Mouse (Mus musculus) lung, embryonic 14.5 days (tissue): ENCODE results near the gene Ddx47. TPM values are rescaled to one million over a fixed set of nuclear protein-coding genes. Genes with fewer than 3 reads are reported as not detected.
A peak's percentile ranks its signal among the peaks of the same experiment; 100 is the strongest.

Experiments used
- ATAC-seq: fragments of 200-750 bp; cut with Nextera tagmentation; 2 replicates; pipeline ENCODE4 v1.8.0; 2017; ENCODE audit warnings: mild to moderate bottlenecking, moderate TSS enrichment, moderate library complexity; ENCODE audit not compliant: insufficient read depth
- DNase-seq: peaks from one replicate; pipeline ENCODE4 v3.0.0-alpha.2; 2015
- H3K27ac ChIP-seq: fragments of 300-500 bp; sonication (generic); 2 replicates; pipeline ENCODE4 v1.5.1; 2014; ENCODE audit warnings: low read depth, mild to moderate bottlenecking, moderate library complexity
- H3K27me3 ChIP-seq: fragments of 300-500 bp; sonication (generic); 2 replicates; pipeline ENCODE4 v1.6.1; 2014; ENCODE audit warnings: low read length, control low read depth; ENCODE audit not compliant: insufficient read depth
- H3K36me3 ChIP-seq: fragments of 300-500 bp; sonication (generic); 2 replicates; pipeline ENCODE4 v1.6.1; 2014; ENCODE audit warnings: control low read depth; ENCODE audit not compliant: insufficient read depth
- H3K4me1 ChIP-seq: fragments of 300-500 bp; sonication (generic); 2 replicates; pipeline ENCODE4 v1.6.1; 2014; ENCODE audit warnings: antibody characterized with exemption, control low read depth; ENCODE audit not compliant: insufficient read depth
- H3K4me2 ChIP-seq: fragments of 300-500 bp; sonication (generic); 2 replicates; pipeline ENCODE4 v1.6.1; 2014; ENCODE audit warnings: mild to moderate bottlenecking
- H3K4me3 ChIP-seq: fragments of 300-500 bp; sonication (generic); 2 replicates; pipeline ENCODE4 v1.5.1; 2014; ENCODE audit warnings: low read depth, low read length
- H3K9ac ChIP-seq: fragments of 300-500 bp; sonication (generic); 2 replicates; pipeline ENCODE4 v1.6.1; 2014
- H3K9me3 ChIP-seq: fragments of 300-500 bp; sonication (generic); 2 replicates; pipeline ENCODE4 v1.6.1; 2016; ENCODE audit warnings: low read depth, low read length, control low read depth
- CTCF ChIP-seq: IDR thresholded peaks from 2 replicates; pipeline ENCODE4 v1.5.1; 2016; ENCODE audit warnings: antibody characterized with exemption, low read depth
- WGBS: fragments of 180-500 bp; shearing (Covaris S2); extraction: QIAGEN DNeasy Blood & Tissue Kit; methylation state at CpG from one replicate; pipeline ENCODE4 v1.1.7; 2014; 5-methylcytosine and 5-hydroxymethylcytosine counted together
- polyA plus RNA-seq: library from polyadenylated mRNA; unstranded; fragments of >200 nt; fragmentation: Nextera tagmentation; extraction: Ambion mirVana; gene quantifications from 2 replicates; pipeline ENCODE4 v1.2.1, GENCODE M21; 2014

The Ddx47 gene
- polyA plus RNA-seq, 1 experiment from 2014 or later: 119 TPM

DNA sequence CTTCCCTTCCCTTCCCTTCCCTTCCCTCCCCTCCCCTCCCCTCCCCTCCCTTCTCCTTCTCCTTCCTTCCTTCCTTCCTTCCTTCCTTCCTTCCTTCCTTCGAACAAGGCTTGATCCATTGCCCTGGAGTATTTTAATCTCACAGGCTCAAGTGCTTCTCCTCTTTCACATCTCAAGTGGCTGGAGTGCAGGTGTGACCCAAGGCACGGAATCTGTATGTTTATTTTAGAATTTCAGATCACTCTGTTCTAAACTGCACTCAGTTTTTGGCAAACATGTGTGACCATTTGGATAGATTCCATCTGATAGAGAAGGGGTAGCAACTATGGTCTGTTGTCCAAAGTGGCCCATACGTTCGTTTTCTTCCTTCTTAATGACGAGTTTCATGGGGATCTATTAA is 56.8 kb downstream of the Ddx47 start:
- no peak for ATAC-seq
- Histone ChIP-seq H3K9me3 (no peaks in the 10 kb centered on the region), H3K4me1 (peaks cover 4% of the 10 kb centered on the region; the same call in 1 of the 2 replicates), H3K4me2 (no peak overlapping the region), H3K36me3 (no peaks in the 10 kb centered on the region), H3K27me3 (no peaks in the 10 kb centered on the region), H3K9ac (no peak overlapping the region), H3K27ac (no peak overlapping the region), H3K4me3 (no peak overlapping the region)
- peak; percentile 62 for DNase-seq
- no peak for TF ChIP-seq CTCF
- WGBS: 42% methylated on average over 5 of the region's 5 CpGs

- Histone ChIP-seq H3K9me3 (no peaks in the 10 kb centered on the region), H3K36me3 (no peaks in the 10 kb centered on the region), H3K4me3 (no peak overlapping the region), H3K4me2 (no peak overlapping the region), H3K27ac (no peak overlapping the region), H3K27me3 (no peaks in the 10 kb centered on the region), H3K9ac (no peak overlapping the region), H3K4me1 (peaks cover 4% of the 10 kb centered on the region; the same call in 1 of the 2 replicates)
- DNase-seq (no peak), ATAC-seq (no peak)
- WGBS: 59% methylated on average over 6 of the region's 6 CpGs
- no peak for TF ChIP-seq CTCF
Observed at GRCm38 (mm10) chr6:135069856-135070255, 58.4 kb downstream of the Ddx47 start.

GRCm38 (mm10) chr6:135070347-135070746 is 58.9 kb downstream of the Ddx47 start:
- no peaks in the 10 kb centered on the region for H3K4me1 ChIP-seq
- no peak overlapping the region for H3K4me3 ChIP-seq
- no peak for ATAC-seq
- H3K36me3 ChIP-seq: no peaks in the 10 kb centered on the region
- no peak overlapping the region for H3K27ac ChIP-seq
- TF ChIP-seq CTCF: no peak
- H3K4me2 ChIP-seq: no peak overlapping the region
- no peaks in the 10 kb centered on the region for H3K9me3 ChIP-seq
- DNase-seq: no peak
- 82% methylated on average over 2 of the region's 2 CpGs for WGBS
- no peaks in the 10 kb centered on the region for H3K27me3 ChIP-seq
- no peak overlapping the region for H3K9ac ChIP-seq

Other genes with a start within 250 kb of the Ddx47 start
- 12.7 and 12.9 TPM in 2 replicates for gene Dusp16, start 219.0 kb upstream of the Ddx47 start, polyA plus RNA-seq
- gene Crebl2, start 181.5 kb upstream of the Ddx47 start, polyA plus RNA-seq: 1.3 and 1.4 TPM in 2 replicates
- 9.6 and 10.8 TPM in 2 replicates for gene Gpr19, start 113.0 kb upstream of the Ddx47 start, polyA plus RNA-seq
- 12.0 and 13.9 TPM in 2 replicates for gene Cdkn1b, start 91.2 kb upstream of the Ddx47 start, polyA plus RNA-seq
- gene Apold1, start 29.9 kb upstream of the Ddx47 start, polyA plus RNA-seq: 0.43 and 0.83 TPM in 2 replicates
- 42.5 and 48.7 TPM in 2 replicates for gene Gprc5a, start 54.0 kb downstream of the Ddx47 start, polyA plus RNA-seq
- gene Gprc5d, start 106.7 kb downstream of the Ddx47 start, polyA plus RNA-seq: not detected in 2 replicates
- 22.4 and 25.2 TPM in 2 replicates for gene Fam234b, start 186.4 kb downstream of the Ddx47 start, polyA plus RNA-seq
- gene Hebp1, start 186.4 kb downstream of the Ddx47 start, polyA plus RNA-seq: 2.5 and 2.7 TPM in 2 replicates
- gene Gsg1, start 242.7 kb downstream of the Ddx47 start, polyA plus RNA-seq: 6.0 and 7.7 TPM in 2 replicates